Mouse (Mus musculus): ENCODE results near the gene Klrb1.

DNA sequence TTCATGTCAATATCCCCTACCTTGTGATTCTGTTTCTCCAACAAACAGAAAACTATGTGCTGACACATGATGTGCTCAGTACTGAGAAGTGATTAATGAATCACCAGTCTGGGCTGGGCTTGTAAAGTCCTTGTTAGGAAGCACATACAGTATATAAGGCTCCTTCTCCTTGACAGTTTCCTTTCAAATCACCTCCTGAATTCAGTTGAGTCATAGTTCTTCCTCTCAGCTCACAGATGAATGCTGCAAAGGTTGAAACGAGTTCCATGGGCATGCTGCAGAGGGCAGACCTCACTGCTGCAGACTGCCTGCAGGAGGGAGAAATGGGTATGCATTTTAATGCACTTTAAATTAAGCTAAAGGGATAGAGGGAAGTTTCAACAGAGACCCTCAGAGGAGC, 60.7 kb downstream of the Klrb1 start, which contains the start of gene Clec2h:
- no peak for TF ChIP-seq CTCF (conservative IDR thresholded peaks at IDR 0.05; ENCODE audit: low read length)
- TF ChIP-seq POU5F1 (IDR thresholded peaks at IDR 0.05; ENCODE audit: borderline replicate concordance, low read length): no peak
- TF ChIP-seq NANOG (IDR thresholded peaks at IDR 0.05; ENCODE audit: borderline replicate concordance, low read length): no peak

All from E14TG2a.4 (cell line).